Mouse (Mus musculus): Measurements from ENCODE around the gene Sirt6. TPM values are rescaled to one million over a fixed set of nuclear protein-coding genes. Genes with fewer than 3 reads are reported as not detected.

The Sirt6 gene
- total and polyA plus RNA-seq, 3 experiments = 6.0 to 136 (median 61.0) TPM

GRCm38 (mm10) chr10:81608308-81608707 is 19.3 kb downstream of the Sirt6 start:
- Histone ChIP-seq H3K4me1 (ENCODE audit: insufficient read depth, low read depth, low read length) (peaks cover 42% of the 10 kb centered on the region), H3K36me3 (replicated peaks) (peaks cover 27% of the 10 kb centered on the region), H3K4me3 (ENCODE audit: low read depth, low read length) (no peak overlapping the region), H3K27me3 (ENCODE audit: insufficient read depth, low read length) (no peaks in the 10 kb centered on the region), H3K9me3 (replicated peaks) (0 out of 2 replicates have a peak, but pooled peaks cover 2% of the 10 kb centered on the region)
- ATAC-seq (ENCODE audit: extremely low read depth, insufficient number of reproducible peaks, low FRiP score, poor library complexity, severe bottlenecking) (no peak), DNase-seq (ENCODE audit: low spot score) (no peak)
- no peak for TF ChIP-seq POLR2AphosphoS5 (IDR thresholded peaks at IDR 0.05; ENCODE audit: insufficient replicate concordance, low read depth, low read length)
- TF ChIP-seq GATA2 (IDR thresholded peaks at IDR 0.05; ENCODE audit: borderline replicate concordance, low read depth, low read length) = no peak
- TF ChIP-seq TAL1 (conservative IDR thresholded peaks at IDR 0.05; ENCODE audit: low read depth, low read length) = no peak
- no peak for TF ChIP-seq CTCF (IDR thresholded peaks at IDR 0.05; ENCODE audit: low read depth, low read length)
- no peak for TF ChIP-seq GATA1 (IDR thresholded peaks at IDR 0.05; ENCODE audit: borderline replicate concordance, low read length)

GRCm38 (mm10) chr10:81605974-81606751 is 21.4 kb downstream of the Sirt6 start, which contains the start of gene BC025920:
TSS of gene BC025920 (plus strand) at chr10:81606270.
- peaks cover 53% of the 10 kb centered on the region for H3K4me1 ChIP-seq (ENCODE audit: insufficient read depth, low read depth, low read length)
- no peaks in the 10 kb centered on the region for H3K27me3 ChIP-seq (ENCODE audit: insufficient read depth, low read length)
- H3K4me3 ChIP-seq (ENCODE audit: low read depth, low read length) = peak within 1 kb of the TSS; percentile 79
- H3K36me3 ChIP-seq (replicated peaks) = peaks cover 27% of the 10 kb centered on the region
- H3K9me3 ChIP-seq (replicated peaks) = 0 out of 2 replicates have a peak, but pooled peaks cover 2% of the 10 kb centered on the region
- ATAC-seq (ENCODE audit: extremely low read depth, insufficient number of reproducible peaks, low FRiP score, poor library complexity, severe bottlenecking) (peak; percentile 92), DNase-seq (ENCODE audit: low spot score) (peak; percentile 98)
- TF ChIP-seq CTCF (IDR thresholded peaks at IDR 0.05; ENCODE audit: low read depth, low read length) (no peak), POLR2AphosphoS5 (IDR thresholded peaks at IDR 0.05; ENCODE audit: insufficient replicate concordance, low read depth, low read length) (no peak), TAL1 (conservative IDR thresholded peaks at IDR 0.05; ENCODE audit: low read depth, low read length) (no peak), GATA1 (IDR thresholded peaks at IDR 0.05; ENCODE audit: borderline replicate concordance, low read length) (no peak), GATA2 (IDR thresholded peaks at IDR 0.05; ENCODE audit: borderline replicate concordance, low read depth, low read length) (no peak)

- no peak for DNase-seq (ENCODE audit: low spot score)
- Histone ChIP-seq H3K36me3 (replicated peaks) (peaks cover 27% of the 10 kb centered on the region), H3K9me3 (replicated peaks) (no peaks in the 10 kb centered on the region), H3K4me1 (ENCODE audit: insufficient read depth, low read depth, low read length) (peaks cover 59% of the 10 kb centered on the region), H3K27me3 (ENCODE audit: insufficient read depth, low read length) (no peaks in the 10 kb centered on the region), H3K4me3 (ENCODE audit: low read depth, low read length) (peak overlapping the region; percentile 70)
- TF ChIP-seq TAL1 (conservative IDR thresholded peaks at IDR 0.05; ENCODE audit: low read depth, low read length) = no peak
- TF ChIP-seq POLR2AphosphoS5 (IDR thresholded peaks at IDR 0.05; ENCODE audit: insufficient replicate concordance, low read depth, low read length) = no peak
- TF ChIP-seq GATA1 (IDR thresholded peaks at IDR 0.05; ENCODE audit: borderline replicate concordance, low read length) = no peak
- TF ChIP-seq CTCF (IDR thresholded peaks at IDR 0.05; ENCODE audit: low read depth, low read length) = no peak
- no peak for TF ChIP-seq GATA2 (IDR thresholded peaks at IDR 0.05; ENCODE audit: borderline replicate concordance, low read depth, low read length)
- no peak for ATAC-seq (ENCODE audit: extremely low read depth, insufficient number of reproducible peaks, low FRiP score, poor library complexity, severe bottlenecking)
Measured at GRCm38 (mm10) chr10:81605666-81605973, 22.0 kb downstream of the Sirt6 start.

GRCm38 (mm10) chr10:81604968-81605665 is 22.5 kb downstream of the Sirt6 start:
- Histone ChIP-seq H3K27me3 (ENCODE audit: insufficient read depth, low read length) (no peaks in the 10 kb centered on the region), H3K36me3 (replicated peaks) (peaks cover 27% of the 10 kb centered on the region), H3K4me1 (ENCODE audit: insufficient read depth, low read depth, low read length) (peaks cover 64% of the 10 kb centered on the region), H3K4me3 (ENCODE audit: low read depth, low read length) (peak overlapping the region; percentile 70), H3K9me3 (replicated peaks) (no peaks in the 10 kb centered on the region)
- DNase-seq (ENCODE audit: low spot score) (peak; percentile 48), ATAC-seq (ENCODE audit: extremely low read depth, insufficient number of reproducible peaks, low FRiP score, poor library complexity, severe bottlenecking) (peak; percentile 23; the same call in 1 of the 2 replicates)
- TF ChIP-seq GATA1 (IDR thresholded peaks at IDR 0.05; ENCODE audit: borderline replicate concordance, low read length) = no peak
- TF ChIP-seq GATA2 (IDR thresholded peaks at IDR 0.05; ENCODE audit: borderline replicate concordance, low read depth, low read length) = no peak
- no peak for TF ChIP-seq POLR2AphosphoS5 (IDR thresholded peaks at IDR 0.05; ENCODE audit: insufficient replicate concordance, low read depth, low read length)
- peak; percentile 45 for TF ChIP-seq CTCF (IDR thresholded peaks at IDR 0.05; ENCODE audit: low read depth, low read length)

- no peak for TF ChIP-seq GATA1 (IDR thresholded peaks at IDR 0.05; ENCODE audit: borderline replicate concordance, low read length)
- TF ChIP-seq POLR2AphosphoS5 (IDR thresholded peaks at IDR 0.05; ENCODE audit: insufficient replicate concordance, low read depth, low read length) = no peak
- no peak for TF ChIP-seq TAL1 (conservative IDR thresholded peaks at IDR 0.05; ENCODE audit: low read depth, low read length)
- no peak for DNase-seq (ENCODE audit: low spot score)
- Histone ChIP-seq H3K9me3 (replicated peaks) (no peaks in the 10 kb centered on the region), H3K4me1 (ENCODE audit: insufficient read depth, low read depth, low read length) (peaks cover 67% of the 10 kb centered on the region), H3K4me3 (ENCODE audit: low read depth, low read length) (peak overlapping the region; percentile 70), H3K27me3 (ENCODE audit: insufficient read depth, low read length) (no peaks in the 10 kb centered on the region), H3K36me3 (replicated peaks) (peaks cover 19% of the 10 kb centered on the region)
- ATAC-seq (ENCODE audit: extremely low read depth, insufficient number of reproducible peaks, low FRiP score, poor library complexity, severe bottlenecking) = no peak
Measured at GRCm38 (mm10) chr10:81604019-81604967, 23.3 kb downstream of the Sirt6 start.

All from G1E (cell line).